Mouse (Mus musculus) frontal cortex, postnatal 10 days (tissue): ENCODE data around the gene Gm20388.
A peak's percentile ranks its signal among the peaks of the same experiment; 100 is the strongest.

Experiments used
- DNase-seq, 2 experiments: peaks; one replicate each; pipeline ENCODE4 v3.0.0; 2022; ENCODE audit warnings: low spot score in 2 of 2, mixed read lengths in 1 of 2

Gm20388 gene

DNA sequence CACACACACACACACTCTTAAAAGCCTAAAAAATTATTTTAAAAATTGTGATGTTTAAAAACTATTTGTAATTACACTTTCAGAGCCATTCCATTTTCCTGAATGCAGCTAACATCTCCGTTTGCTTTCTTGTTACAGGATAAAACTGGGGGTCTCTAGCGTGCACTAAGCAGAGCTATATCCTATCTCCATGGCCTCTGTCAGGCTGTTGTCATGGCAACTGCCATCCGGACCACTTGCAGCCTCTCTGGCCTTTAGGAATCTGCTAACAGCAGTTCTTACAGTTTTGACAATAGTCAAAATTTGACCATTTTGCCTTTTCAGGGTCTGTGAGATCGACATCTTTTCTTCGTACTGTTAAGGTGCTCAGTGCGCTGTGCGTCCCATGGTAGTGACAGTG lies 3010.2 kb downstream of the Gm20388 start:
- DNase-seq: no peak

- DNase-seq: no peak
Measured at GRCm38 (mm10) chr8:122922945-122923344, 3012.3 kb downstream of the Gm20388 start.

DNA sequence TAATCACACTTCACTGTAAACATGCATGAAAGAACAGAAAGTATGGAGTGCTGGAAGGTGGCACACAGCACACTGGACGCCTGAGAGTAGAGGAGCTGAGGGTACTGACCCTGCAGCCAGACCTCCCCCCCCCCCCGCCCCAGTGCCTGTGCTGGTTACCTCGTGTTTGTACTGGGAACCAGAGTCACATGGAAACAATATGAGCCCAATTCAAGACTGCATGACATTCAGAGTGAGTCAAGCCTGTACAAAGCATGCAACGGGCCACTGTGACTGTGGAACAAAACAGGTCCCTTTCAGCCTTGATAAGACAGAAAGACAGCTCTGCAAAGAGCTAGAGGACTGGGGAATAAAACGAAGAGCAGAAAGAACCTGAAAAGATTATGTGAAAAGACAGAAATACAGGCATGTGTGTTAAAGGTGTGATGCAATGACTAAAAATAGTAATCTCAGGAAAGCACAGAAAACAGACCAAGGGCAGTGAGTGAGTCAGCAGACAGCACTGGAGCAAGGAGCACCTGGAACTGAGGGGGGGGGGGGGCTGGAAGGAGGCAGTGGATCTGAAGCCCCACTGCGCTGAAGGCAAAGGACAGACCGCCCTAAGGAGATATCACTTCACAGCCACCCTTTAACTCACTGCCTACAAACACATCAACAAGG lies 3012.9 kb downstream of the Gm20388 start:
- no peak for DNase-seq

DNA sequence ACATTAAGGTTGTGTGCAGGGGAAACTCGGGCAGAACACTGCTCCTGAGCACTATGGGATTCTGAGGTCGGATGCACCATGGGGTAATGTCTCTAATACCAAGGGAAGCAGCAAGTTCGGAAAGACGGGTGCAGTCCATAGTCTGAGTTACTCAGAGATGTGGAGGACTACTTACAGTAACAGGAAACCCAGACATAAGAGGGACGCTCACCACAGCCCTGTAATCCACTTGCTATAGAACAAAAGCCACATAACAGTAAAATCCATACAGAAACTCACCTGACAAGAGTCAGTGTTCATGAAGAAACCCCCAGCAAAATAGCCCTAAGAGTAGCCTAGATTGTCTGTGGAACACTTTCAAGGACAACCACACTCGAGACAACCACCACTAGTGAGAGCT lies 3013.4 kb downstream of the Gm20388 start:
- no peak for DNase-seq

GRCm38 (mm10) chr8:122925939-122926722 lies 3015.5 kb downstream of the Gm20388 start:
- no peak for DNase-seq

DNA sequence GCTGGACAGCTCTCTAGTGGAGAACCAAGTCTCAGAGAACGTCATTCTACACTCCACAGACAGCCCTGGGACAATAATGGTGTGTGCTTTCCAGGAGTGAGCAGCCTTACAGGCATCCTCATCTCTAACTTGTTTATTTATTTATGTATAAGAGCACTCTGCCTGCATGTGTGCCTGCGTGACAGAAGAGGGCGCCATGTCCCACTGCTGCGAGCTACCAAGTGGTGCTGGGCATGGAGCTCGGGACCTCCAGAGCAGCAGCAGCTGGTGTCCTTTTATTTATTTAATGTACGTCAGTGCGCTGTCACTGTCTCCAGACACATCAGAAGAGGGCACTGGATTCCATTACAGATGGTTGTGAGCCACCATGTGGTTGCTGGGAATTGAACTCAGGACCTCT lies 3016.1 kb downstream of the Gm20388 start:
- no peak for DNase-seq

DNA sequence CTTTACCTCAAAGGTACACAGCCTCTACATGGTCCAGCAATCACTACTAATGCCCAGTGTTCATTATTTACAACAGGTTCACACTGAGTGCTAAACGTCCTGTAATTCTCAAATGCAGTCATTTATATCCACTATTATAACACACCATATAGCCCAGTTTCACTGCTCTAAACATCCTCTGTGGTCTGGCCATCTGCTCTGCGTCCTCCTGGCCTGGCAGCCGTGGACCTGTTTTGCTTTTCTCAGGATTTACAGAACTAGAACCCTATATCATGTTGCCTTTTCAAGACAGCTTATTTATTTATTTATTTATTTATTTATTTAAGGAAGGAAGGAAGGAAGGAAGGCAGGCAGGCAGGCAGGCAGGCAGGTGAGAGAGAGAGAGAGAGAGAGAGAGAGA lies 3017.2 kb downstream of the Gm20388 start:
- no peak for DNase-seq

GRCm38 (mm10) chr8:122928631-122929224 lies 3018.1 kb downstream of the Gm20388 start:
- no peak for DNase-seq

DNA sequence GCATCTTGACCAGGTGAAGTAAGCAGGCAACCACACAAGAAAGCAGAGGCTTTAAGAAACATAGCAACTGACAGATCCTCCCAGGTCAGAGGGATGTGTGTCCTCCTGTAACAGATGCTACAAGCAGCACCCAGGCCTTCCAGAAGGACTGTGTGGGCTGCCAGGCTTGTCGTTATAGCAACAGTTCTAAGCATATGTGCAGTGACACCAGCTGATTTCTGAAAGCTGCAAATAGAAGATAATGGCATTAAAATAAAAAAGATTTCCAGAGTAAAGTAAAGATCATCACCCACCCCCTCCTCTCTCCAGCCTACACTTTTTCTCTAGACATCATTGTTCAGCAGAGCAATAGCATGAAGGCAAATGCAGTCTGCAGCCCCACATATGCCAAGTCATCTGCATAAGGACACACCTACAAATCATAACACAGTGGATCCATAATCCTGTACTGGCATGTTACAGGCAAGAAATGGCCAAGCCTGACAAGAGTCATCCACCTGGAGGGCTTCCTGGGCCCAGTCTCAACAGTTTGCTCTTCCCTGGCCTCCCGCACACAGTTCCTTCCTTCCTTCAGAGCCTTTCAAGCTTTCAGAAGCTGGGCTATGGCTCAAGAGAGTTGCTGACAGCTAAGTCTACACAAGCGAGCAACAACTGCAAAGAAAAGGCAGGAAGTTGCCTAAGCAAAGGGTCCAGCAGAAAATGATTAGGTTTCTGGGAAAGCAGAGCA lies 3021.4 kb downstream of the Gm20388 start:
- DNase-seq: peak; percentile 53 to 57

GRCm38 (mm10) chr8:122932561-122932959 lies 3021.9 kb downstream of the Gm20388 start:
- DNase-seq: no peak

GRCm38 (mm10) chr8:122933973-122934372 lies 3023.3 kb downstream of the Gm20388 start:
- DNase-seq: no peak

- DNase-seq: no peak
Measured at GRCm38 (mm10) chr8:122935118-122935517, 3024.5 kb downstream of the Gm20388 start.

- no peak for DNase-seq
Measured at GRCm38 (mm10) chr8:122935912-122936311, 3025.3 kb downstream of the Gm20388 start.

- no peak for DNase-seq
Measured at GRCm38 (mm10) chr8:122937545-122938053, 3027.0 kb downstream of the Gm20388 start.

- no peak for DNase-seq
Measured at GRCm38 (mm10) chr8:122938170-122938569, 3027.5 kb downstream of the Gm20388 start.

DNA sequence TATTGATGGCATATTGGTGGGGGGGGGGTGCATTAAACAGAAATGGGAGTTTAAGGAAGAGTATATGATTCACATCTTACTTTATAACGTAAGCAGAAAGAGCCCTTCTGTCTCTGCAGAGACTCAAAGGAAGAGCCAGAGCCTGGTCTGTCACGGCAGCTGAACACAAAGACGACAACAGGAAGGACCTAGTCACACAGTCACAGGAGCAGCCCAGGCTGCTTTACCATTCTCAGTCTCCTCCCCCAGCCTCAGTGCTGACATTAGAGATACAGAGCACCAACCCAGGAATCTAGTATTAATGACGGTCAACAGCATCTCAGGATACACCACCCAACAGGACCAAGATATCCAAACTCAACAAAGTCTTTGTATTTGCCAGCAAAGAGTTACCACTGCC lies 3027.9 kb downstream of the Gm20388 start:
- no peak for DNase-seq

- DNase-seq: no peak
Measured at GRCm38 (mm10) chr8:122942803-122943713, 3032.4 kb downstream of the Gm20388 start.

- no peak for DNase-seq
Measured at GRCm38 (mm10) chr8:122945775-122946174, 3035.1 kb downstream of the Gm20388 start.

DNA sequence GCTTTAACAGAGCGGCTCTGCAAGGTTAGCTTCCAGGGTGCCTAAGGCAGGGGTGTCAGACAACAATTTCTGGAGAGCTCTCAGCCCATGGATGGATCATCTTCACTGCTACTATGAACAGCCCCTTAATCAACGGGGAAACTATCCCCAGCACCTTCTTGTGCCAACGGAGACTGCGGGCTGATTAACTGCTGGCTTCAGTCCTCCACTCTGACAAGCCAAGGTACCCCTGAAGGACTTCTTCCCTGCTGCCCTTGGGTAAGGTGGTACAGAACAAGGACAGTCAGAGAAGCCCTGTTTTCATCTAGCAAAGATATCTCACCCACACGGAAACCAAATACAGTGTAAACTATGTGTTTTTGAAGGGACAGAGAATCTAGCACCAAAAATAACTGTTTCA lies 3039.1 kb downstream of the Gm20388 start:
- DNase-seq: no peak

- DNase-seq: no peak
Measured at GRCm38 (mm10) chr8:122951456-122951855, 3040.8 kb downstream of the Gm20388 start.

- no peak for DNase-seq
Measured at GRCm38 (mm10) chr8:122953028-122953427, 3042.4 kb downstream of the Gm20388 start.
